9 mouse cellular contexts compared by ENCODE assay signal in the genomic region with DNA sequence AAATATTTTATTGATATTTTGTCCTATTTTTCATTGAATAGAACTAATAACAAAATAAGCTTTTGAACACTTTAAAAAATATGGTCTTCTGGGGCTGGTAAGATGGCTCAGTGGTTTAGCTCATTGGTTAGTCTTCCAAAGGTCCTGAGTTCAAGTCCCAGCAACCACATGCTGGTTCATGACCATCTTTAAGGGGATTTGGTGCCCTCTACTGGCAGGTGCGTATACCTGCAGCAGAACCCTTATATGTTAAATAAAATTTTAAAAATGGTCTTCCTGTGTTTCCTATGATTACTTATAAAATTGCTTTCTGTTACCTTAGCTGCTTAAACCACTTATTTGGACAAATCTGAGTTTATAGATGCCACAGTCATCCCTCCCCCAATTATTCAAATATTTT. TPM values are rescaled to one million over a fixed set of nuclear protein-coding genes. Genes with fewer than 3 reads are reported as not detected.
DNase-seq lines count a peak whose midpoint lies in the region; ATAC-seq and TF ChIP-seq lines count a peak whose summit lies in the region.
"Had no signal": no experiment of that assay in that cellular context is flagged by ENCODE, and none has a peak within 500 bp of the region (broad histone marks: within the 10 kb centered on the region; RNA-seq: fewer than 3 reads in every experiment).

No protein-coding gene starts in this region.

- H3K4me3 ChIP-seq in cerebellum, adult 2 months (replicated peaks; ENCODE audit: insufficient read depth, low read depth, low read length) = no peak overlapping the region
- no peak overlapping the region for H3K4me3 ChIP-seq in midbrain, embryonic 14.5 days (replicated peaks; ENCODE audit: low read depth, low read length)
- H3K4me3 ChIP-seq in midbrain, embryonic 11.5 days (ENCODE audit: low read depth, low read length) = no peak overlapping the region

- no peaks in the 10 kb centered on the region for H3K9me3 ChIP-seq in midbrain, embryonic 14.5 days (ENCODE audit: control insufficient read depth, low read length)
- H3K9me3 ChIP-seq in midbrain, embryonic 11.5 days (ENCODE audit: control insufficient read depth, low read length) = no peaks in the 10 kb centered on the region

- no peak overlapping the region for H3K27ac ChIP-seq in cerebellum, adult 2 months (ENCODE audit: insufficient read depth, low read length)
- H3K27ac ChIP-seq in midbrain, embryonic 14.5 days (replicated peaks; ENCODE audit: low read depth, low read length) = no peak overlapping the region
- no peak overlapping the region for H3K27ac ChIP-seq in midbrain, embryonic 11.5 days (ENCODE audit: low read depth, low read length)
- H3K27ac ChIP-seq: macrophage had no signal

- TF ChIP-seq CTCF in cerebellum, adult 2 months (IDR thresholded peaks at IDR 0.05; ENCODE audit: borderline replicate concordance, insufficient read depth, low read depth, low read length) = peak; percentile 40; the same call in 1 of the 2 replicates

- no peak for DNase-seq in cerebellum, adult 2 months
- no peak for DNase-seq in cerebellum, adult 8-10 months
- peak; percentile 46 for DNase-seq in midbrain, embryonic 14.5 days
- DNase-seq in midbrain, embryonic 11.5 days (ENCODE audit: low spot score, missing footprints) = no peak
- DNase-seq in spleen, postnatal 4 days (ENCODE audit: low spot score in 2 of 2) = peak; percentile 18 to 61
- DNase-seq in ovary, postnatal 36 days (ENCODE audit: low spot score) = no peak
- DNase-seq in cerebellum, adult 9-10 months = no peak

- no peaks in the 10 kb centered on the region for H3K27me3 ChIP-seq in cerebellum, adult 2 months (ENCODE audit: control insufficient read depth, insufficient read depth, low read length)
- no peaks in the 10 kb centered on the region for H3K27me3 ChIP-seq in midbrain, embryonic 14.5 days (ENCODE audit: control insufficient read depth, insufficient read depth, low read length)
- no peaks in the 10 kb centered on the region for H3K27me3 ChIP-seq in midbrain, embryonic 11.5 days (ENCODE audit: control insufficient read depth, insufficient read depth, low read length)

- no peak overlapping the region for H3K9ac ChIP-seq in midbrain, embryonic 14.5 days (replicated peaks; ENCODE audit: low read length)
- H3K9ac ChIP-seq in midbrain, embryonic 11.5 days (ENCODE audit: low read length) = no peak overlapping the region

- 47% methylated on average over 1 of the region's 1 CpGs for WGBS in cerebellum, adult 2 months
- WGBS in midbrain, embryonic 14.5 days = 53% methylated on average over 1 of the region's 1 CpGs
- 41% methylated on average over 1 of the region's 1 CpGs for WGBS in midbrain, embryonic 11.5 days

- no peak overlapping the region for H3K4me2 ChIP-seq in midbrain, embryonic 14.5 days (ENCODE audit: low read length)
- no peak overlapping the region for H3K4me2 ChIP-seq in midbrain, embryonic 11.5 days

- no peaks in the 10 kb centered on the region for H3K4me1 ChIP-seq in cerebellum, adult 2 months (ENCODE audit: control insufficient read depth, insufficient read depth, low read length)
- no peaks in the 10 kb centered on the region for H3K4me1 ChIP-seq in midbrain, embryonic 14.5 days (ENCODE audit: control insufficient read depth, insufficient read depth, low read length)
- H3K4me1 ChIP-seq in midbrain, embryonic 11.5 days (ENCODE audit: control insufficient read depth, insufficient read depth, low read length) = no peaks in the 10 kb centered on the region

- peaks cover 3% of the 10 kb centered on the region; the same call in 1 of the 2 replicates for H3K36me3 ChIP-seq in midbrain, embryonic 14.5 days (ENCODE audit: control insufficient read depth, insufficient read depth, low read length)
- H3K36me3 ChIP-seq in midbrain, embryonic 11.5 days (ENCODE audit: control insufficient read depth, insufficient read depth, low read length) = no peaks in the 10 kb centered on the region; the same call in 1 of the 2 replicates

- no peak for TF ChIP-seq POLR2A in cerebellum, adult 2 months (IDR thresholded peaks at IDR 0.05; ENCODE audit: borderline replicate concordance, insufficient read depth, low read length)

- no peak for ATAC-seq in midbrain, embryonic 14.5 days (ENCODE audit: low FRiP score, low TSS enrichment)
- ATAC-seq in midbrain, embryonic 11.5 days (ENCODE audit: low FRiP score) = no peak
- peak; percentile 59 for ATAC-seq in granulocyte monocyte progenitor cell, adult 5-6 weeks (replicated peaks; ENCODE audit: poor library complexity, severe bottlenecking)

RNA-seq across cellular contexts. Expression of a gene that starts 16.8 kb away (rescaled TPM):
- polyA plus RNA-seq in cerebellum, adult 2 months (2012; rRNA removed) = 12.5 and 13.5 TPM in 2 replicates
- polyA plus RNA-seq in midbrain, embryonic 14.5 days (2014; fragmentation: Nextera tagmentation; extraction: Ambion mirVana) = 86.5 and 105 TPM in 2 replicates
- polyA plus RNA-seq in midbrain, embryonic 11.5 days (2014; fragmentation: Nextera tagmentation; extraction: Ambion mirVana) = 125 and 140 TPM in 2 replicates
- 26.8 and 37.3 TPM in 2 replicates for total RNA-seq in granulocyte monocyte progenitor cell, adult 5-6 weeks (2014; fragmentation: Nextera tagmentation)
- total RNA-seq in granulocyte monocyte progenitor cell, adult 5-6 weeks (2017) = 36.9 and 44.8 TPM in 2 replicates

RNA-seq across cellular contexts. Expression of a gene that starts 59.1 kb away (rescaled TPM):
- 169 and 181 TPM in 2 replicates for polyA plus RNA-seq in cerebellum, adult 2 months (2012; rRNA removed)
- polyA plus RNA-seq in midbrain, embryonic 14.5 days (2014; fragmentation: Nextera tagmentation; extraction: Ambion mirVana) = 83.1 and 85.1 TPM in 2 replicates
- 75.3 and 76.5 TPM in 2 replicates for polyA plus RNA-seq in midbrain, embryonic 11.5 days (2014; fragmentation: Nextera tagmentation; extraction: Ambion mirVana)
- 260 and 308 TPM in 2 replicates for total RNA-seq in granulocyte monocyte progenitor cell, adult 5-6 weeks (2014; fragmentation: Nextera tagmentation)
- total RNA-seq in granulocyte monocyte progenitor cell, adult 5-6 weeks (2017) = 398 and 447 TPM in 2 replicates

Comparison
In these comparisons a context has a peak if more than half of its experiments do, and no peak if none do; other contexts are left out.
1. DNase-seq: peak in midbrain, embryonic 14.5 days (single experiment) and spleen, postnatal 4 days (2 of 2); none in cerebellum, adult 2 months (0 of 2), cerebellum, adult 8-10 months (single experiment), midbrain, embryonic 11.5 days (single experiment), ovary, postnatal 36 days (single experiment) and cerebellum, adult 9-10 months (single experiment).